Mouse (Mus musculus): Measurements from ENCODE around the gene Bace1. TPM values are rescaled to one million over a fixed set of nuclear protein-coding genes. Genes with fewer than 3 reads are reported as not detected.

The Bace1 gene
- polyA plus RNA-seq, 1 experiment from 2014 or later, result 40.6 TPM

Other genes with a start within 250 kb of the Bace1 start
- gene Cep164, start 9.9 kb upstream of the Bace1 start, polyA plus RNA-seq (2016; fragmentation: Nextera tagmentation; extraction: Ambion mirVana), result 16.3 and 18.0 TPM in 2 replicates
- gene Pcsk7, start 67.9 kb downstream of the Bace1 start, polyA plus RNA-seq (2016; fragmentation: Nextera tagmentation; extraction: Ambion mirVana), result 27.5 and 28.3 TPM in 2 replicates
- 81.9 and 94.9 TPM in 2 replicates for gene Rnf214, start 68.3 kb downstream of the Bace1 start, polyA plus RNA-seq (2016; fragmentation: Nextera tagmentation; extraction: Ambion mirVana)
- 10.1 and 11.1 TPM in 2 replicates for gene Tagln, start 97.5 kb downstream of the Bace1 start, polyA plus RNA-seq (2016; fragmentation: Nextera tagmentation; extraction: Ambion mirVana)
- 41.2 and 42.1 TPM in 2 replicates for gene Sidt2, start 116.7 kb downstream of the Bace1 start, polyA plus RNA-seq (2016; fragmentation: Nextera tagmentation; extraction: Ambion mirVana)
- gene Pafah1b2, start 174.1 kb downstream of the Bace1 start, polyA plus RNA-seq (2016; fragmentation: Nextera tagmentation; extraction: Ambion mirVana), result 326 and 329 TPM in 2 replicates
- gene Sik3, start 174.2 kb downstream of the Bace1 start, polyA plus RNA-seq (2016; fragmentation: Nextera tagmentation; extraction: Ambion mirVana), result 13.2 and 13.8 TPM in 2 replicates

All from neural tube, embryonic 12.5 days (tissue).